Mouse (Mus musculus) MEL (cell line): ENCODE results near the gene Opa3. TPM values are rescaled to one million over a fixed set of nuclear protein-coding genes. Genes with fewer than 3 reads are reported as not detected.

Experiments used
- DNase-seq: peaks from one replicate; pipeline ENCODE4 v3.0.0; 2011; ENCODE audit warnings: low read depth, low spot score
- H3K27ac ChIP-seq: 2 replicates; pipeline ENCODE4 v1.5.1; 2012; ENCODE audit warnings: low read depth, mild to moderate bottlenecking, control low read depth, low read length, moderate library complexity; ENCODE audit not compliant: control insufficient read depth
- H3K27me3 ChIP-seq, 2 experiments: fragments of 150-350 bp in 1 of 2; sonication (generic) in 1 of 2; 2 replicates each; pipeline ENCODE4 v1.6.1; 2012; ENCODE audit warnings: low read length in 2 of 2, mild to moderate bottlenecking in 2 of 2, improper control_type of control experiment in 1 of 2, moderate library complexity in 1 of 2; ENCODE audit not compliant: insufficient read depth in 2 of 2, control insufficient read depth in 1 of 2
- H3K36me3 ChIP-seq, 2 experiments: 2 replicates each; pipeline ENCODE4 v1.6.1; 2012 to 2014; ENCODE audit warnings: low read length in 2 of 2, improper control_type of control experiment in 1 of 2, inconsistent platforms in 1 of 2, mild to moderate bottlenecking in 1 of 2; ENCODE audit not compliant: insufficient read depth in 2 of 2, control insufficient read depth in 1 of 2
- H3K4me1 ChIP-seq, 2 experiments: fragments of 150-350 bp in 1 of 2; sonication (generic) in 1 of 2; 2 replicates each; pipeline ENCODE4 v1.6.1; 2012; ENCODE audit warnings: low read length in 2 of 2, improper control_type of control experiment in 1 of 2, mild to moderate bottlenecking in 1 of 2; ENCODE audit not compliant: insufficient read depth in 2 of 2, control insufficient read depth in 1 of 2
- H3K4me3 ChIP-seq, 2 experiments: fragments of 150-350 bp in 1 of 2; sonication (generic) in 1 of 2; 2 replicates each; pipeline ENCODE4 v1.5.1; 2012; ENCODE audit warnings: low read depth in 2 of 2, low read length in 2 of 2, mild to moderate bottlenecking in 2 of 2, moderate library complexity in 2 of 2, control low read depth in 1 of 2, improper control_type of control experiment in 1 of 2; ENCODE audit not compliant: control insufficient read depth in 1 of 2, insufficient read depth in 1 of 2
- H3K79me2 ChIP-seq: 2 replicates; pipeline ENCODE4 v1.6.1; 2012; ENCODE audit warnings: mild to moderate bottlenecking, low read length, moderate library complexity; ENCODE audit not compliant: control insufficient read depth, poor library complexity, insufficient read depth
- H3K9ac ChIP-seq: 2 replicates; pipeline ENCODE4 v1.6.1; 2012; ENCODE audit warnings: low read depth, mild to moderate bottlenecking, control low read depth, low read length, moderate library complexity; ENCODE audit not compliant: control insufficient read depth, poor library complexity, severe bottlenecking
- H3K9me3 ChIP-seq: fragments of 150-350 bp; sonication (generic); replicated peaks from 2 replicates; pipeline ENCODE4 v1.6.1; 2012; ENCODE audit warnings: mild to moderate bottlenecking, low read length, improper control_type of control experiment, moderate library complexity; ENCODE audit not compliant: insufficient read depth
- CHD1 ChIP-seq: IDR thresholded peaks from 2 replicates; pipeline ENCODE4 v1.6.1; 2012; ENCODE audit warnings: low read depth, mild to moderate bottlenecking, inconsistent platforms, low read length, improper control_type of control experiment
- E2F4 ChIP-seq: IDR thresholded peaks from 2 replicates; pipeline ENCODE4 v1.6.1; 2011; ENCODE audit warnings: low read depth, low read length, improper control_type of control experiment, borderline replicate concordance
- EP300 ChIP-seq, 2 experiments: IDR thresholded peaks; 2 replicates each; pipeline ENCODE4 v1.6.1; 2011; ENCODE audit warnings: improper control_type of control experiment in 2 of 2, low read length in 2 of 2, low read depth in 1 of 2, mild to moderate bottlenecking in 1 of 2
- ETS1 ChIP-seq: IDR thresholded peaks from 2 replicates; pipeline ENCODE4 v1.6.1; 2012; ENCODE audit warnings: low read depth, mild to moderate bottlenecking, inconsistent platforms, low read length, improper control_type of control experiment, moderate library complexity
- GATA1 ChIP-seq: IDR thresholded peaks from 2 replicates; pipeline ENCODE4 v1.6.1; 2011; ENCODE audit warnings: low read depth, low read length, improper control_type of control experiment
- HCFC1 ChIP-seq: IDR thresholded peaks from 2 replicates; pipeline ENCODE4 v1.6.1; 2012; ENCODE audit warnings: low read depth, mild to moderate bottlenecking, inconsistent platforms, low read length, improper control_type of control experiment, moderate library complexity
- MAFK ChIP-seq: IDR thresholded peaks from 2 replicates; pipeline ENCODE4 v1.6.1; 2011; ENCODE audit warnings: low read depth, mild to moderate bottlenecking, low read length, improper control_type of control experiment, borderline replicate concordance
- MAZ ChIP-seq: IDR thresholded peaks from 2 replicates; pipeline ENCODE4 v1.6.1; 2012; ENCODE audit warnings: low read depth, mild to moderate bottlenecking, inconsistent platforms, low read length, improper control_type of control experiment
- MEF2A ChIP-seq: IDR thresholded peaks from 2 replicates; pipeline ENCODE4 v1.6.1; 2014; ENCODE audit warnings: low read depth, mild to moderate bottlenecking, inconsistent platforms, low read length, improper control_type of control experiment; ENCODE audit not compliant: poor library complexity, insufficient replicate concordance, severe bottlenecking; ENCODE audit errors: extremely low read depth
- MXI1 ChIP-seq: IDR thresholded peaks from 2 replicates; pipeline ENCODE4 v1.6.1; 2011; ENCODE audit warnings: mild to moderate bottlenecking, low read depth, low read length, improper control_type of control experiment
- MYB ChIP-seq: IDR thresholded peaks from 2 replicates; pipeline ENCODE4 v1.6.1; 2011; ENCODE audit warnings: mild to moderate bottlenecking, low read depth, low read length, improper control_type of control experiment
- POLR2A ChIP-seq, 2 experiments: IDR thresholded peaks; 2 replicates each; pipeline ENCODE4 v1.6.1; 2011 to 2012; ENCODE audit warnings: low read length in 2 of 2, mild to moderate bottlenecking in 2 of 2, control low read depth in 1 of 2, improper control_type of control experiment in 1 of 2, low read depth in 1 of 2, moderate library complexity in 1 of 2; ENCODE audit not compliant: control insufficient read depth in 1 of 2, insufficient read depth in 1 of 2, poor library complexity in 1 of 2
- RAD21 ChIP-seq: IDR thresholded peaks from 2 replicates; pipeline ENCODE4 v1.6.1; 2011; ENCODE audit warnings: mild to moderate bottlenecking, low read depth, low read length, improper control_type of control experiment
- SIN3A ChIP-seq: IDR thresholded peaks from 2 replicates; pipeline ENCODE4 v1.6.1; 2012; ENCODE audit warnings: low read length, improper control_type of control experiment, inconsistent platforms
- SMC3 ChIP-seq: IDR thresholded peaks from 2 replicates; pipeline ENCODE4 v1.6.1; 2011; ENCODE audit warnings: low read depth, low read length, improper control_type of control experiment
- TBP ChIP-seq: IDR thresholded peaks from 2 replicates; pipeline ENCODE4 v1.8.0; 2011; ENCODE audit warnings: low read depth, low read length, improper control_type of control experiment
- TCF12 ChIP-seq: IDR thresholded peaks from 2 replicates; pipeline ENCODE4 v1.6.1; 2014; ENCODE audit warnings: low read depth, mild to moderate bottlenecking, inconsistent platforms, low read length, improper control_type of control experiment, moderate library complexity
- ZC3H11A ChIP-seq: IDR thresholded peaks from 2 replicates; pipeline ENCODE4 v1.6.1; 2012; ENCODE audit warnings: low read depth, mild to moderate bottlenecking, inconsistent platforms, low read length, improper control_type of control experiment
- ZKSCAN1 ChIP-seq: IDR thresholded peaks from 2 replicates; pipeline ENCODE4 v1.6.1; 2012; ENCODE audit warnings: low read depth, mild to moderate bottlenecking, inconsistent platforms, low read length, improper control_type of control experiment, moderate library complexity
- polyA plus RNA-seq, 2 experiments: library from polyadenylated mRNA; stranded (reverse) in 1 of 2; unstranded in 1 of 2; fragments of >175 nt in 1 of 2; fragments of >200 nt in 1 of 2; gene quantifications; 2 replicates each; pipeline versions ENCODE4 v1.2.1 to v1.2.4; 2012; ENCODE audit warnings: low replicate concordance in 2 of 2, low read depth in 1 of 2; ENCODE audit not compliant: insufficient read length in 2 of 2, insufficient read depth in 1 of 2, missing spikeins in 1 of 2
- total RNA-seq: library from RNA; depleted of rRNA; stranded (reverse); fragments of 300-350 nt; gene quantifications from 2 replicates; pipeline ENCODE4 v1.2.3, GENCODE M21; 2012

Gene Opa3
- total and polyA plus RNA-seq, 3 experiments: 18.5 to 85.4 (median 37.2) TPM

- DNase-seq: no peak
- peaks cover 4 to 27% of the 10 kb centered on the region in 2 experiments for H3K4me1 ChIP-seq
- no peaks in the 10 kb centered on the region for H3K79me2 ChIP-seq
- no peak overlapping the region for H3K9ac ChIP-seq
- no peaks in the 10 kb centered on the region for H3K27me3 ChIP-seq
- H3K36me3 ChIP-seq: peaks cover 0 to 16% of the 10 kb centered on the region in 2 experiments; a peak in 2 of 4 replicates
- H3K9me3 ChIP-seq: no peaks in the 10 kb centered on the region
- H3K27ac ChIP-seq: no peak overlapping the region
- TF ChIP-seq MAZ: no peak
- TF ChIP-seq MAFK: no peak
- no peak overlapping the region for H3K4me3 ChIP-seq
Observed at GRCm38 (mm10) chr7:19213385-19213784, 14.7 kb upstream of the Opa3 start.

GRCm38 (mm10) chr7:19214369-19214768, 13.8 kb upstream of the Opa3 start:
- no peaks in the 10 kb centered on the region for H3K9me3 ChIP-seq
- DNase-seq: no peak
- H3K9ac ChIP-seq: no peak overlapping the region
- H3K27ac ChIP-seq: no peak overlapping the region
- H3K79me2 ChIP-seq: no peaks in the 10 kb centered on the region
- H3K4me1 ChIP-seq: peaks cover 4 to 32% of the 10 kb centered on the region in 2 experiments
- no peaks in the 10 kb centered on the region for H3K27me3 ChIP-seq
- no peak overlapping the region for H3K4me3 ChIP-seq
- H3K36me3 ChIP-seq: peaks cover 0 to 17% of the 10 kb centered on the region in 2 experiments; a peak in 2 of 4 replicates
- TF ChIP-seq HCFC1: no peak
- no peak for TF ChIP-seq SMC3
- no peak for TF ChIP-seq ZC3H11A
- no peak for TF ChIP-seq POLR2A (IDR thresholded peaks at IDR 0.05; ENCODE audit: control insufficient read depth in 1 of 2, insufficient read depth in 1 of 2, low read depth in 1 of 2, low read length in 2 of 2, poor library complexity in 1 of 2)
- TF ChIP-seq MEF2A: no peak
- no peak for TF ChIP-seq MYB
- TF ChIP-seq ZKSCAN1: no peak

DNA sequence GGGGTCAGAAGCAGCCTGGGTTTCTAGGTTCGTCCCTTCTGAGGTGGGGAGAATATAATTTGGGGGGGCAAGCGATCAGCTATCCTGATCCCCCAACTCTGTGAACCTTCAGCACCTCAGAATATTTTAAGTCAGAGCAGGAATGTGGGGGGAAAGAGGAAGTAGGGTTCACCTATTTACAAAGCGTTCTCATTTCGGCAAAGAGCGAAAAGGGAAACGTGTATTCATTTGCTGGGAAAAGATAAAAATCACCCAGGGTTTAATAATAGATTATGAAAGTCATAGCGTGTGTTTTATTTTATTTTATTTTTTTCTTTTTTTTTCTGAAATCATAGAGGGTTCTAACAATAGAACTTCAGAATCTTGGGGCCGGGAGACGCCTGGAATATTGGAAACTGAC, 13.2 kb upstream of the Opa3 start:
- no peaks in the 10 kb centered on the region for H3K79me2 ChIP-seq
- no peaks in the 10 kb centered on the region for H3K27me3 ChIP-seq
- peaks cover 4 to 32% of the 10 kb centered on the region in 2 experiments for H3K4me1 ChIP-seq
- TF ChIP-seq ETS1 (0 out of 2 replicates have a peak, but pooled peaks have one; percentile 37), RAD21 (no peak), MYB (no peak), TCF12 (no peak), MXI1 (peak; percentile 42), SMC3 (no peak), ZC3H11A (no peak), SIN3A (peak; percentile 31; the same call in 1 of the 2 replicates), TBP (no peak), EP300 (IDR thresholded peaks at IDR 0.05; ENCODE audit: low read depth in 1 of 2, low read length in 2 of 2) (peak in 1 of 2 experiments; percentile 24; a peak in 1 of 4 replicates), E2F4 (no peak), CHD1 (no peak), GATA1 (peak; percentile 82)
- H3K4me3 ChIP-seq: peak overlapping the region; percentile 22 to 58; a peak in 3 of 4 replicates
- peak overlapping the region; percentile 19; the same call in 1 of the 2 replicates for H3K27ac ChIP-seq
- peak; percentile 71 for DNase-seq
- H3K36me3 ChIP-seq: peaks cover 0 to 17% of the 10 kb centered on the region in 2 experiments; a peak in 2 of 4 replicates
- H3K9ac ChIP-seq: peak overlapping the region; percentile 41
- H3K9me3 ChIP-seq: no peaks in the 10 kb centered on the region
